Mouse (Mus musculus) hindbrain, postnatal 0 days (tissue): ENCODE data around the gene Apon. TPM values are rescaled to one million over a fixed set of nuclear protein-coding genes. Genes with fewer than 3 reads are reported as not detected.

ENCODE experiments used
- ATAC-seq: fragments of 200-750 bp; cut with Nextera tagmentation; 2 replicates; pipeline ENCODE4 v1.8.0; 2017; ENCODE audit warnings: mild to moderate bottlenecking, moderate TSS enrichment, moderate library complexity
- DNase-seq: peaks from one replicate; pipeline ENCODE4 v3.0.0-alpha.2; 2015; ENCODE audit warnings: low spot score
- H3K27ac ChIP-seq: fragments of 300-500 bp; sonication (generic); 2 replicates; pipeline ENCODE4 v1.5.1; 2014; ENCODE audit warnings: mild to moderate bottlenecking
- H3K27me3 ChIP-seq: fragments of 300-500 bp; sonication (generic); 2 replicates; pipeline ENCODE4 v1.6.1; 2014; ENCODE audit warnings: low read length, mixed read lengths; ENCODE audit not compliant: insufficient read depth
- H3K36me3 ChIP-seq: fragments of 300-500 bp; sonication (generic); 2 replicates; pipeline ENCODE4 v1.6.1; 2014; ENCODE audit warnings: low read length, mixed read lengths; ENCODE audit not compliant: insufficient read depth
- H3K4me1 ChIP-seq: fragments of 300-500 bp; sonication (generic); 2 replicates; pipeline ENCODE4 v1.6.1; 2014; ENCODE audit warnings: antibody characterized with exemption, low read length, mixed read lengths; ENCODE audit not compliant: insufficient read depth
- H3K4me2 ChIP-seq: fragments of 300-500 bp; sonication (generic); 2 replicates; pipeline ENCODE4 v1.6.1; 2014; ENCODE audit warnings: low read depth, mild to moderate bottlenecking, low read length, moderate library complexity, mixed read lengths
- H3K4me3 ChIP-seq: fragments of 300-500 bp; sonication (generic); 2 replicates; pipeline ENCODE4 v1.5.1; 2014; ENCODE audit warnings: low read length
- H3K9ac ChIP-seq: fragments of 300-500 bp; sonication (generic); replicated peaks from 2 replicates; pipeline ENCODE4 v1.6.1; 2014; ENCODE audit warnings: mild to moderate bottlenecking, low read length, moderate library complexity, mixed read lengths
- H3K9me3 ChIP-seq: fragments of 300-500 bp; sonication (generic); 2 replicates; pipeline ENCODE4 v1.6.1; 2016; ENCODE audit warnings: low read length, mixed read lengths
- CTCF ChIP-seq: IDR thresholded peaks from 2 replicates; pipeline ENCODE4 v1.5.1; 2016; ENCODE audit warnings: antibody characterized with exemption, control low read depth, low read depth
- WGBS: fragments of 180-500 bp; shearing (Covaris S2); extraction: QIAGEN DNeasy Blood & Tissue Kit; methylation state at CpG from one replicate; pipeline ENCODE4 v1.1.7; 2014; 5-methylcytosine and 5-hydroxymethylcytosine counted together
- polyA plus RNA-seq: library from polyadenylated mRNA; unstranded; fragments of >200 nt; fragmentation: Nextera tagmentation; extraction: Ambion mirVana; gene quantifications from 2 replicates; pipeline ENCODE4 v1.2.1, GENCODE M21; 2015
- total RNA-seq: library from RNA; depleted of rRNA; stranded (reverse); fragments of >200 nt; gene quantifications from 2 replicates; pipeline ENCODE4 v1.2.3, GENCODE M21; 2014; rRNA removed

Apon gene
- not detected in 2 replicates for total RNA-seq
- polyA plus RNA-seq = not detected in 2 replicates

DNA sequence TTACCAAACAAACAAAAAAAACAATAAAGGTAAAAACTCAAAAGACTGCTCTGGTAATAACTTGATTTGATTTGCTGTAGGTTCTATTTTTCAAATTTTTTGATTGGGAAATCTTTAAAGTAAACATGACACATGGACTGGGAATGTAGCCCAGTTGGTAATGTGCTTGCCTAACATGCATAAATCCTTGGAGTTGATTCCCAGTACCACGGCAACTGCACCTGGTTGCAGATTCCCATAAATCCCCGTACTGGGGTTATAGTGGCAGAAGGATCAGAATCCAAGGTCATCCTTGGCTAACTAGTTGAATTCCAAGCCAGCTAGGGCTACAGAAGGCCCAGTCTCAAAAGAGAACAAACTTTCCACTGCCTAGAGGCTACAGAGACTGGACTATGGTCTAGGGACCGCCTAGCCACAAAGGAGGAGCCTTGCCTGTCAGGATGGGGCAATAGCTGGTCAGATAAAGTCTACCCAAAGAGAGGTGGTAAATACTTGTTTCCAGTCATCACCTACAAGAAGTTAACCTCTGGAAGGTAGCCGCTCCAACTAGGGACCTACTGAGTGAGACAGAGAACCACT lies at the start of gene Apon:
Apon (plus strand) TSS at position 420 of the 579 bp plus-strand sequence.
- H3K9ac ChIP-seq = no peak within 1 kb of the TSS
- 79% methylated on average over 4 of the region's 4 CpGs for WGBS
- H3K36me3 ChIP-seq = peaks cover 20% of the 10 kb centered on the region
- no peak for ATAC-seq
- H3K27ac ChIP-seq = no peak within 1 kb of the TSS
- H3K9me3 ChIP-seq = no peaks in the 10 kb centered on the region
- H3K4me1 ChIP-seq = no peaks in the 10 kb centered on the region
- no peak within 1 kb of the TSS for H3K4me2 ChIP-seq
- no peak for TF ChIP-seq CTCF
- DNase-seq = no peak
- H3K4me3 ChIP-seq = no peak within 1 kb of the TSS
- H3K27me3 ChIP-seq = no peaks in the 10 kb centered on the region

DNA sequence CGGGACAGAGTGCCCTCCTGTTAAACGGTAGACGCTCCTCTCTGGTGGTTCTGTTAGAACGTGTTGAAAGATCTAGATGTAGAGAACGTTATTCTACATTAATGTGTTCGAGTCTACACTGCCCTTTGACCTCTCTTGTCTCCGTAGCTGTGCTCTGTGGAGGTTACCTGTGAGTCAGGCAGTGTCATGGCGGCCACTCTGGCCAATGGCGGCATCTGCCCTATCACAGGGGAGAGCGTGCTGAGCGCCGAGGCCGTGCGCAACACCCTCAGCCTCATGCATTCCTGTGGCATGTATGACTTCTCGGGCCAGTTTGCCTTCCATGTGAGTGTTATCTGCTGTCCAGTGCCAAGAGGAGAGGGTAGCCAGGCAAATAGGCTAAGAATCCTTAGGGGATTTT lies 49.0 kb upstream of the Apon start:
- Histone ChIP-seq H3K27ac (no peak overlapping the region), H3K9me3 (no peaks in the 10 kb centered on the region), H3K36me3 (no peaks in the 10 kb centered on the region), H3K9ac (no peak overlapping the region), H3K4me1 (no peaks in the 10 kb centered on the region), H3K4me2 (no peak overlapping the region), H3K4me3 (no peak overlapping the region), H3K27me3 (no peaks in the 10 kb centered on the region)
- WGBS = 91% methylated on average over 15 of the region's 15 CpGs
- DNase-seq = no peak
- no peak for ATAC-seq
- TF ChIP-seq CTCF = no peak

GRCm38 (mm10) chr10:128208326-128208725 lies 45.6 kb upstream of the Apon start:
- Histone ChIP-seq H3K36me3 (no peaks in the 10 kb centered on the region), H3K9me3 (no peaks in the 10 kb centered on the region), H3K4me1 (peaks cover 5% of the 10 kb centered on the region; the same call in 1 of the 2 replicates), H3K4me2 (no peak overlapping the region), H3K4me3 (no peak overlapping the region), H3K27ac (no peak overlapping the region), H3K27me3 (no peaks in the 10 kb centered on the region), H3K9ac (no peak overlapping the region)
- 94% methylated on average over 10 of the region's 10 CpGs for WGBS
- DNase-seq (no peak), ATAC-seq (no peak)
- TF ChIP-seq CTCF = no peak

GRCm38 (mm10) chr10:128209311-128210009 lies 44.4 kb upstream of the Apon start:
- Histone ChIP-seq H3K27ac (no peak overlapping the region), H3K9me3 (no peaks in the 10 kb centered on the region), H3K4me1 (peaks cover 5% of the 10 kb centered on the region; the same call in 1 of the 2 replicates), H3K4me2 (no peak overlapping the region), H3K9ac (no peak overlapping the region), H3K27me3 (no peaks in the 10 kb centered on the region), H3K36me3 (no peaks in the 10 kb centered on the region), H3K4me3 (no peak overlapping the region)
- no peak for TF ChIP-seq CTCF
- DNase-seq (no peak), ATAC-seq (no peak)
- WGBS = 95% methylated on average over 11 of the region's 11 CpGs

DNA sequence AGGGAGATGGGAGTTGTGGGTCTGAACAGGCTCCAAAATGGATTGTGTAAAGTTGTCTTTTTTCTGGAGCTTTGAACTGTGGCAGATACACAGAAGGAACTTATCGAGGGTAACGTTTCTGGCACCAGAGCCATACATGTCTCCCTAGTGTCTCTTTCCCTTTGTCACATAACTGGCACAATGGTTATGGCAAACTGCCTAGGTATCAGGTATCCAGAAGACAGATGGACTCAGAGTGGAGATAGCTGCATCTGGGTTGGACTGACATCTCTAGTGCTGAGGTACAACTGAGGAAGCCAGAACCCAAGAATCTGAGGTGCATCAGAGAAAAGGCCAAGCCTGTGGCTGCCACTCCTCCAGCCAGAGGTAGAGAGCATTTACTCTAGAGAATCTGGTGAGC lies 43.8 kb upstream of the Apon start:
- 89% methylated on average over 2 of the region's 2 CpGs for WGBS
- H3K9ac ChIP-seq = no peak overlapping the region

DNA sequence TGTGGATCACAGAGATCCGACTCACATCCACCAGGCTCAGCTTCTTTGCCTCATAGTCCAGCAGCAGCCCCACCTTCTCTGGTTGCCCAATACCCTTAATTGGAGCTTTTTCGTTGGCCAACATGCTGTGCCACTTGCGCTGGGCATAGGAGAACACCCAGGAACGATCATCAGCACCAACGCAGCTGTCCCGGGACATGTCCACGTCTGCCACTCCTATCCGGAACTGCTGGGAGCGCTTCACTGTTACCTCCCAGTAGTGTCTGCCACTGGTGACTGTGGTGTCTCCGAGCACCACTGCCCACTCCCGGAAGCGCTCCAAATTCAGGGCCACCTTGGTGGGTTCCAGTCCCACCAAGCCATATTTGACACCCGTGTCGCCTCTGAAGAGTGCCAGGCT lies 42.9 kb upstream of the Apon start:
- no peak for DNase-seq
- Histone ChIP-seq H3K27me3 (no peaks in the 10 kb centered on the region), H3K4me3 (peak overlapping the region; percentile 52), H3K36me3 (no peaks in the 10 kb centered on the region), H3K4me2 (peak overlapping the region; percentile 90), H3K9me3 (no peaks in the 10 kb centered on the region), H3K27ac (no peak overlapping the region), H3K9ac (peak overlapping the region; percentile 63), H3K4me1 (peaks cover 5% of the 10 kb centered on the region; the same call in 1 of the 2 replicates)
- 29% methylated on average over 14 of the region's 14 CpGs for WGBS
- TF ChIP-seq CTCF = no peak
- no peak; the same call in 1 of the 2 replicates for ATAC-seq

More for the DNA sequence above, 43.8 kb upstream of the Apon start:
- Histone ChIP-seq H3K4me2 (no peak overlapping the region), H3K27me3 (no peaks in the 10 kb centered on the region), H3K4me3 (no peak overlapping the region), H3K4me1 (peaks cover 5% of the 10 kb centered on the region; the same call in 1 of the 2 replicates), H3K27ac (no peak overlapping the region), H3K36me3 (no peaks in the 10 kb centered on the region), H3K9me3 (no peaks in the 10 kb centered on the region)
- ATAC-seq (no peak), DNase-seq (no peak)
- no peak for TF ChIP-seq CTCF
